10 mouse cellular contexts compared by ENCODE assay signal in genomic region chr6:67195148-67195611, GRCm38 (mm10). TPM values are rescaled to one million over a fixed set of nuclear protein-coding genes. Genes with fewer than 3 reads are reported as not detected.
DNase-seq lines count a peak whose midpoint lies in the region; ATAC-seq and TF ChIP-seq lines count a peak whose summit lies in the region.
"Had no signal": no experiment of that assay in that cellular context is flagged by ENCODE, and none has a peak within 500 bp of the region (broad histone marks: within the 10 kb centered on the region; RNA-seq: fewer than 3 reads in every experiment).

No protein-coding gene starts in this region.

- no peaks in the 10 kb centered on the region for H3K27me3 ChIP-seq in forebrain, embryonic 10.5 days (ENCODE audit: poor library complexity, severe bottlenecking)
- H3K27me3 ChIP-seq in forebrain, embryonic 11.5 days (ENCODE audit: control insufficient read depth, insufficient read depth, low read length) = no peaks in the 10 kb centered on the region
- no peaks in the 10 kb centered on the region for H3K27me3 ChIP-seq in kidney, postnatal 0 days (ENCODE audit: insufficient read depth, low read length)
- H3K27me3 ChIP-seq in intestine, embryonic 16.5 days (replicated peaks; ENCODE audit: control insufficient read depth, insufficient read depth, low read length) = no peaks in the 10 kb centered on the region
- H3K27me3 ChIP-seq in midbrain, postnatal 0 days (ENCODE audit: insufficient read depth, low read length) = no peaks in the 10 kb centered on the region

- WGBS in forebrain, embryonic 10.5 days = 17% methylated on average over 7 of the region's 7 CpGs
- WGBS in forebrain, embryonic 11.5 days = 19% methylated on average over 7 of the region's 7 CpGs
- 1% methylated on average over 7 of the region's 7 CpGs for WGBS in kidney, postnatal 0 days
- WGBS in intestine, embryonic 16.5 days = 14% methylated on average over 7 of the region's 7 CpGs
- 6% methylated on average over 7 of the region's 7 CpGs for WGBS in midbrain, postnatal 0 days

- ATAC-seq in forebrain, embryonic 11.5 days (replicated peaks; ENCODE audit: low FRiP score) = no peak
- ATAC-seq in kidney, postnatal 0 days (replicated peaks; ENCODE audit: low FRiP score, low read depth) = peak; percentile 65
- ATAC-seq in intestine, embryonic 16.5 days = peak; percentile 48; the same call in 1 of the 2 replicates
- peak; percentile 60 for ATAC-seq in midbrain, postnatal 0 days (ENCODE audit: low FRiP score)
- ATAC-seq in granulocyte monocyte progenitor cell, adult 5-6 weeks (replicated peaks; ENCODE audit: poor library complexity, severe bottlenecking) = no peak
- no peak for ATAC-seq in CD4-positive, CD25-positive, alpha-beta regulatory T cell, adult 4 months

- H3K4me3 ChIP-seq in forebrain, embryonic 10.5 days = no peak overlapping the region
- no peak overlapping the region for H3K4me3 ChIP-seq in forebrain, embryonic 11.5 days (ENCODE audit: low read depth, low read length)
- H3K4me3 ChIP-seq in kidney, postnatal 0 days (replicated peaks; ENCODE audit: low read depth, low read length) = no peak overlapping the region
- H3K4me3 ChIP-seq in intestine, embryonic 16.5 days (ENCODE audit: low read length) = no peak overlapping the region
- no peak overlapping the region for H3K4me3 ChIP-seq in midbrain, postnatal 0 days (ENCODE audit: low read depth, low read length)

- H3K9me3 ChIP-seq in forebrain, embryonic 10.5 days = no peaks in the 10 kb centered on the region
- H3K9me3 ChIP-seq in forebrain, embryonic 11.5 days (ENCODE audit: control insufficient read depth, low read length) = no peaks in the 10 kb centered on the region
- no peaks in the 10 kb centered on the region for H3K9me3 ChIP-seq in kidney, postnatal 0 days (replicated peaks; ENCODE audit: low read length)
- no peaks in the 10 kb centered on the region for H3K9me3 ChIP-seq in intestine, embryonic 16.5 days (ENCODE audit: control insufficient read depth, low read length)
- no peaks in the 10 kb centered on the region for H3K9me3 ChIP-seq in midbrain, postnatal 0 days (ENCODE audit: low read length)

- H3K9ac ChIP-seq in forebrain, embryonic 11.5 days (ENCODE audit: low read length) = no peak overlapping the region
- no peak overlapping the region for H3K9ac ChIP-seq in kidney, postnatal 0 days (ENCODE audit: low read depth, low read length)
- no peak overlapping the region for H3K9ac ChIP-seq in intestine, embryonic 16.5 days (ENCODE audit: low read depth, low read length)
- no peak overlapping the region for H3K9ac ChIP-seq in midbrain, postnatal 0 days (replicated peaks; ENCODE audit: low read length, poor library complexity, severe bottlenecking)

- no peaks in the 10 kb centered on the region for H3K36me3 ChIP-seq in forebrain, embryonic 10.5 days (replicated peaks)
- H3K36me3 ChIP-seq in forebrain, embryonic 11.5 days (ENCODE audit: control insufficient read depth, insufficient read depth, low read length) = no peaks in the 10 kb centered on the region
- H3K36me3 ChIP-seq in kidney, postnatal 0 days (ENCODE audit: insufficient read depth, low read length) = no peaks in the 10 kb centered on the region
- H3K36me3 ChIP-seq in intestine, embryonic 16.5 days (ENCODE audit: control insufficient read depth, insufficient read depth, low read length) = no peaks in the 10 kb centered on the region
- no peaks in the 10 kb centered on the region for H3K36me3 ChIP-seq in midbrain, postnatal 0 days (ENCODE audit: insufficient read depth, low read length)

- H3K4me1 ChIP-seq in forebrain, embryonic 10.5 days = peaks cover 17% of the 10 kb centered on the region
- no peaks in the 10 kb centered on the region for H3K4me1 ChIP-seq in forebrain, embryonic 11.5 days (replicated peaks; ENCODE audit: control insufficient read depth, insufficient read depth, low read length)
- H3K4me1 ChIP-seq in kidney, postnatal 0 days (replicated peaks; ENCODE audit: insufficient read depth, low read length) = no peaks in the 10 kb centered on the region
- no peaks in the 10 kb centered on the region for H3K4me1 ChIP-seq in intestine, embryonic 16.5 days (ENCODE audit: control insufficient read depth, insufficient read depth, low read length)
- no peaks in the 10 kb centered on the region; the same call in 1 of the 2 replicates for H3K4me1 ChIP-seq in midbrain, postnatal 0 days (ENCODE audit: insufficient read depth, low read length)

- peak; percentile 17 for DNase-seq in forebrain, embryonic 10.5 days (ENCODE audit: extremely low spot score, low spot score)
- no peak for DNase-seq in forebrain, embryonic 11.5 days (ENCODE audit: low spot score)
- DNase-seq in kidney, postnatal 0 days (ENCODE audit: low spot score) = peak; percentile 76
- no peak for DNase-seq in kidney, adult 11 months
- DNase-seq in midbrain, postnatal 0 days (ENCODE audit: low spot score) = no peak
- DNase-seq: cerebellum, adult 11 months; right cerebral cortex, postnatal 25 days had no signal

- no peak overlapping the region for H3K27ac ChIP-seq in forebrain, embryonic 10.5 days
- no peak overlapping the region for H3K27ac ChIP-seq in forebrain, embryonic 11.5 days (ENCODE audit: low read depth, low read length)
- no peak overlapping the region for H3K27ac ChIP-seq in kidney, postnatal 0 days
- H3K27ac ChIP-seq in intestine, embryonic 16.5 days (ENCODE audit: low read length) = no peak overlapping the region
- no peak overlapping the region for H3K27ac ChIP-seq in midbrain, postnatal 0 days (ENCODE audit: low read depth, low read length)

- no peak overlapping the region for H3K4me2 ChIP-seq in forebrain, embryonic 11.5 days (ENCODE audit: low read depth, low read length, severe bottlenecking)
- peak overlapping the region; percentile 21 for H3K4me2 ChIP-seq in kidney, postnatal 0 days (ENCODE audit: low read length)
- H3K4me2 ChIP-seq in intestine, embryonic 16.5 days (ENCODE audit: low read depth, low read length) = no peak overlapping the region
- no peak overlapping the region for H3K4me2 ChIP-seq in midbrain, postnatal 0 days (ENCODE audit: low read depth, low read length, poor library complexity, severe bottlenecking)

- TF ChIP-seq CTCF in kidney, postnatal 0 days (IDR thresholded peaks at IDR 0.05; ENCODE audit: low read depth) = no peak
- TF ChIP-seq CTCF in midbrain, postnatal 0 days (IDR thresholded peaks at IDR 0.05) = no peak

RNA-seq across cellular contexts. Expression of gene Serbp1, which starts 42.8 kb away (rescaled TPM):
- 499 and 557 TPM in 2 replicates for polyA plus RNA-seq in forebrain, embryonic 10.5 days (2016; fragmentation: Nextera tagmentation; extraction: Ambion mirVana)
- polyA plus RNA-seq in forebrain, embryonic 11.5 days (2014; fragmentation: Nextera tagmentation; extraction: Ambion mirVana) = 601 and 607 TPM in 2 replicates
- 356 and 371 TPM in 2 replicates for polyA plus RNA-seq in kidney, postnatal 0 days (2015; fragmentation: Nextera tagmentation; extraction: Ambion mirVana)
- 300 and 319 TPM in 2 replicates for polyA plus RNA-seq in intestine, embryonic 16.5 days (2015; fragmentation: Nextera tagmentation; extraction: Ambion mirVana)
- 166 and 238 TPM in 2 replicates for total RNA-seq in midbrain, postnatal 0 days (2014; rRNA removed)
- polyA plus RNA-seq in midbrain, postnatal 0 days (2015; fragmentation: Nextera tagmentation; extraction: Ambion mirVana) = 277 and 297 TPM in 2 replicates
- 799 and 903 TPM in 2 replicates for total RNA-seq in granulocyte monocyte progenitor cell, adult 5-6 weeks (2014; fragmentation: Nextera tagmentation)
- total RNA-seq in granulocyte monocyte progenitor cell, adult 5-6 weeks (2017) = 2,516 and 2,875 TPM in 2 replicates
- 100 to 1,000 TPM; 188 to 255 TPM for polyA plus RNA-seq in CD4-positive, CD25-positive, alpha-beta regulatory T cell, adult 4 months (2017; shearing (Covaris generic))

Comparison
In these comparisons a context has a peak if more than half of its experiments do, and no peak if none do; other contexts are left out.
1. DNase-seq: peak in forebrain, embryonic 10.5 days (single experiment) and kidney, postnatal 0 days (single experiment); none in forebrain, embryonic 11.5 days (single experiment), kidney, adult 11 months (single experiment) and midbrain, postnatal 0 days (single experiment).
2. ATAC-seq: peak in kidney, postnatal 0 days (single experiment), intestine, embryonic 16.5 days (single experiment) and midbrain, postnatal 0 days (single experiment); none in forebrain, embryonic 11.5 days (single experiment), granulocyte monocyte progenitor cell, adult 5-6 weeks (single experiment) and CD4-positive, CD25-positive, alpha-beta regulatory T cell, adult 4 months (single experiment).